Mouse (Mus musculus): ENCODE measurements around the gene Olfr221. TPM values are rescaled to one million over a fixed set of nuclear protein-coding genes. Genes with fewer than 3 reads are reported as not detected.

The Olfr221 gene
- polyA plus RNA-seq, 1 experiment from 2014 or later: not detected

GRCm38 (mm10) chr14:52019590-52020340 is 22.5 kb downstream of the Olfr221 start:
- H3K27me3 ChIP-seq (ENCODE audit: insufficient read depth, low read length): no peaks in the 10 kb centered on the region
- H3K4me3 ChIP-seq (replicated peaks; ENCODE audit: low read depth, low read length): peak overlapping the region; percentile 67
- under 1% methylated on average over 74 of the region's 74 CpGs for WGBS
- H3K27ac ChIP-seq: peak overlapping the region; percentile 100
- H3K36me3 ChIP-seq (ENCODE audit: insufficient read depth, low read length): no peaks in the 10 kb centered on the region
- H3K9ac ChIP-seq (ENCODE audit: low read depth, low read length): peak overlapping the region; percentile 86
- DNase-seq (ENCODE audit: low spot score): peak; percentile 99
- no peaks in the 10 kb centered on the region for H3K9me3 ChIP-seq (replicated peaks; ENCODE audit: low read length)
- H3K4me2 ChIP-seq (ENCODE audit: low read length): peak overlapping the region; percentile 74
- TF ChIP-seq CTCF (IDR thresholded peaks at IDR 0.05; ENCODE audit: low read depth): peak; percentile 57; the same call in 1 of the 2 replicates
- peaks cover 34% of the 10 kb centered on the region for H3K4me1 ChIP-seq (replicated peaks; ENCODE audit: insufficient read depth, low read length)
- peak; percentile 89 for ATAC-seq (replicated peaks; ENCODE audit: low FRiP score, low read depth)

- peak overlapping the region; percentile 67 for H3K4me3 ChIP-seq (replicated peaks; ENCODE audit: low read depth, low read length)
- no peak; the same call in none of the 2 replicates for TF ChIP-seq CTCF (IDR thresholded peaks at IDR 0.05; ENCODE audit: low read depth)
- no peak for DNase-seq (ENCODE audit: low spot score)
- no peak for ATAC-seq (replicated peaks; ENCODE audit: low FRiP score, low read depth)
- WGBS: 25% methylated on average over 12 of the region's 12 CpGs
- H3K4me1 ChIP-seq (replicated peaks; ENCODE audit: insufficient read depth, low read length): peaks cover 34% of the 10 kb centered on the region
- H3K36me3 ChIP-seq (ENCODE audit: insufficient read depth, low read length): no peaks in the 10 kb centered on the region
- H3K27ac ChIP-seq: peak overlapping the region; percentile 100
- H3K9me3 ChIP-seq (replicated peaks; ENCODE audit: low read length): no peaks in the 10 kb centered on the region
- H3K9ac ChIP-seq (ENCODE audit: low read depth, low read length): peak overlapping the region; percentile 86; the same call in 1 of the 2 replicates
- no peaks in the 10 kb centered on the region for H3K27me3 ChIP-seq (ENCODE audit: insufficient read depth, low read length)
- H3K4me2 ChIP-seq (ENCODE audit: low read length): peak overlapping the region; percentile 74
These were observed 23.1 kb downstream of the Olfr221 start for GRCm38 (mm10) chr14:52019051-52019589.

- no peaks in the 10 kb centered on the region for H3K27me3 ChIP-seq (ENCODE audit: insufficient read depth, low read length)
- 82% methylated on average over 15 of the region's 15 CpGs for WGBS
- peak overlapping the region; percentile 74 for H3K4me2 ChIP-seq (ENCODE audit: low read length)
- no peak for ATAC-seq (replicated peaks; ENCODE audit: low FRiP score, low read depth)
- H3K9me3 ChIP-seq (replicated peaks; ENCODE audit: low read length): no peaks in the 10 kb centered on the region
- H3K9ac ChIP-seq (ENCODE audit: low read depth, low read length): 0 out of 2 replicates have a peak overlapping the region, but pooled peaks have one; percentile 86
- peaks cover 34% of the 10 kb centered on the region for H3K4me1 ChIP-seq (replicated peaks; ENCODE audit: insufficient read depth, low read length)
- no peaks in the 10 kb centered on the region for H3K36me3 ChIP-seq (ENCODE audit: insufficient read depth, low read length)
- TF ChIP-seq CTCF (IDR thresholded peaks at IDR 0.05; ENCODE audit: low read depth): no peak
- no peak for DNase-seq (ENCODE audit: low spot score)
- H3K27ac ChIP-seq: peak overlapping the region; percentile 100
- 0 out of 2 replicates have a peak overlapping the region, but pooled peaks have one; percentile 67 for H3K4me3 ChIP-seq (replicated peaks; ENCODE audit: low read depth, low read length)
These were observed 23.8 kb downstream of the Olfr221 start for GRCm38 (mm10) chr14:52018248-52019050.

- Histone ChIP-seq H3K9me3 (replicated peaks; ENCODE audit: low read length) (no peaks in the 10 kb centered on the region), H3K4me1 (replicated peaks; ENCODE audit: insufficient read depth, low read length) (peaks cover 34% of the 10 kb centered on the region), H3K9ac (ENCODE audit: low read depth, low read length) (no peak overlapping the region), H3K4me2 (ENCODE audit: low read length) (no peak overlapping the region), H3K27ac (no peak overlapping the region), H3K36me3 (ENCODE audit: insufficient read depth, low read length) (no peaks in the 10 kb centered on the region), H3K4me3 (replicated peaks; ENCODE audit: low read depth, low read length) (no peak overlapping the region), H3K27me3 (ENCODE audit: insufficient read depth, low read length) (no peaks in the 10 kb centered on the region)
- no peak for DNase-seq (ENCODE audit: low spot score)
- 78% methylated on average over 4 of the region's 4 CpGs for WGBS
- TF ChIP-seq CTCF (IDR thresholded peaks at IDR 0.05; ENCODE audit: low read depth): no peak
- ATAC-seq (replicated peaks; ENCODE audit: low FRiP score, low read depth): no peak
These were observed 24.6 kb downstream of the Olfr221 start for GRCm38 (mm10) chr14:52017662-52018061.

- no peaks in the 10 kb centered on the region for H3K36me3 ChIP-seq (ENCODE audit: insufficient read depth, low read length)
- no peaks in the 10 kb centered on the region for H3K27me3 ChIP-seq (ENCODE audit: insufficient read depth, low read length)
- TF ChIP-seq CTCF (IDR thresholded peaks at IDR 0.05; ENCODE audit: low read depth): no peak
- no peak overlapping the region for H3K4me3 ChIP-seq (replicated peaks; ENCODE audit: low read depth, low read length)
- no peak overlapping the region for H3K4me2 ChIP-seq (ENCODE audit: low read length)
- H3K9me3 ChIP-seq (replicated peaks; ENCODE audit: low read length): no peaks in the 10 kb centered on the region
- H3K4me1 ChIP-seq (replicated peaks; ENCODE audit: insufficient read depth, low read length): peaks cover 34% of the 10 kb centered on the region
- WGBS: 58% methylated on average over 13 of the region's 13 CpGs
- H3K27ac ChIP-seq: peak overlapping the region; percentile 97; the same call in 1 of the 2 replicates
- no peak for DNase-seq (ENCODE audit: low spot score)
- ATAC-seq (replicated peaks; ENCODE audit: low FRiP score, low read depth): no peak
- no peak overlapping the region for H3K9ac ChIP-seq (ENCODE audit: low read depth, low read length)
These were observed 25.4 kb downstream of the Olfr221 start for GRCm38 (mm10) chr14:52016625-52017405.

Data from kidney, postnatal 0 days (tissue).